Mouse (Mus musculus) 3T3-L1 (cell line): ENCODE measurements around the gene Naaladl1.

Experiments
- DNase-seq: peaks from one replicate; pipeline ENCODE4 v3.0.0-alpha.2; 2015; ENCODE audit warnings: low read depth, low spot score

Naaladl1 gene

GRCm38 (mm10) chr19:6082156-6082555 lies 23.4 kb upstream of the Naaladl1 start, which contains the start of gene Gm28374:
Gene Gm28374 (minus strand): TSS chr19:6082256.
- no peak for DNase-seq

GRCm38 (mm10) chr19:6084478-6085248 lies 20.9 kb upstream of the Naaladl1 start, which contains the start of the genes Zfpl1 and Cdca5:
Gene Zfpl1 (minus strand): TSS chr19:6084956.
Gene Cdca5 (plus strand): TSS chr19:6084983.
- peak; percentile 99 for DNase-seq

GRCm38 (mm10) chr19:6085417-6085879 lies 20.1 kb upstream of the Naaladl1 start:
- peak; percentile 92 for DNase-seq

GRCm38 (mm10) chr19:6088841-6089240 lies 16.7 kb upstream of the Naaladl1 start:
- DNase-seq: no peak

GRCm38 (mm10) chr19:6094119-6094518 lies 11.5 kb upstream of the Naaladl1 start, which contains the start of gene AC131692.1:
Gene AC131692.1 (plus strand): TSS chr19:6094419.
- no peak for DNase-seq

- no peak for DNase-seq
Measured at GRCm38 (mm10) chr19:6097847-6098246, 7.7 kb upstream of the Naaladl1 start.

GRCm38 (mm10) chr19:6101186-6101585 lies 4.4 kb upstream of the Naaladl1 start:
- no peak for DNase-seq

- DNase-seq: no peak
Measured at GRCm38 (mm10) chr19:6102169-6102853, 3.3 kb upstream of the Naaladl1 start.

GRCm38 (mm10) chr19:6104476-6104875 lies 1.1 kb upstream of the Naaladl1 start:
- DNase-seq: no peak

GRCm38 (mm10) chr19:6113116-6113515 lies 7.5 kb downstream of the Naaladl1 start:
- no peak for DNase-seq

- DNase-seq: no peak
Measured at GRCm38 (mm10) chr19:6116113-6116850, 10.7 kb downstream of the Naaladl1 start.

GRCm38 (mm10) chr19:6117346-6117985 lies 11.9 kb downstream of the Naaladl1 start:
- peak; percentile 53 for DNase-seq

GRCm38 (mm10) chr19:6117986-6118676 lies 12.5 kb downstream of the Naaladl1 start, which contains the start of gene Sac3d1:
Gene Sac3d1 (minus strand): TSS chr19:6118650.
- peak; percentile 98 for DNase-seq

- no peak for DNase-seq
Measured at GRCm38 (mm10) chr19:6118677-6119185, 13.1 kb downstream of the Naaladl1 start.

GRCm38 (mm10) chr19:6121761-6122160 lies 16.2 kb downstream of the Naaladl1 start:
- no peak for DNase-seq

GRCm38 (mm10) chr19:6123330-6123729 lies 17.7 kb downstream of the Naaladl1 start:
- peak; percentile 43 for DNase-seq

- peak; percentile 63 for DNase-seq
Measured at GRCm38 (mm10) chr19:6124898-6125297, 19.3 kb downstream of the Naaladl1 start.

GRCm38 (mm10) chr19:6126289-6126688 lies 20.7 kb downstream of the Naaladl1 start:
- DNase-seq: peak; percentile 85

GRCm38 (mm10) chr19:6126789-6127580 lies 21.4 kb downstream of the Naaladl1 start:
- peak; percentile 28 for DNase-seq
